ENCODE assay signal across 15 mouse cellular contexts in the genomic region with DNA sequence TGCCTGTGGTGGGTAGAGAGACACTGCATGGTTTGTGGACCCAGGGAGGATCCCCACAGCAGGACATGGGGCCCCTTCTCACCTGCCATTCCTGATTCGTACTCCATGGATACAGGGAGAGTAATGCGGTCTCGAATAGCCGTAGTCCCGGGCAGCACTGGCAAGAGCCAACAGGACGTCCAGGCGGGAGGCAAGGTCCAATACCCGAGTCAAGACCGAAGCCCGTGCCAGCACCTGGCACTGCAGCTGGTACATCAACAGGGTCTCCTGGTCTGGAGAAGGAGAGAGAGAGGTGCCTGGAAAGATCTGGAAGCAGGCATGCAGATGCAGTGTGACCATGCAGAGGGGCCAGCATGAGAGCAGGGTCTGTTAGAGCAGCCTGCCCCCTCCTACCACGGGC. TPM values are rescaled to one million over a fixed set of nuclear protein-coding genes. Genes with fewer than 3 reads are reported as not detected.
"Had no signal": no experiment of that assay in that cellular context is flagged by ENCODE, and none has a peak within 500 bp of the region (broad histone marks: within the 10 kb centered on the region; RNA-seq: fewer than 3 reads in every experiment).

No protein-coding gene starts in this region.

- H3K9ac ChIP-seq: kidney, embryonic 15.5 days; limb, embryonic 15.5 days; liver, embryonic 13.5 days; neural tube, embryonic 15.5 days had no signal

- H3K9me3 ChIP-seq: kidney, embryonic 15.5 days; limb, embryonic 15.5 days; liver, embryonic 13.5 days; neural tube, embryonic 15.5 days had no signal

- H3K36me3 ChIP-seq: kidney, embryonic 15.5 days; limb, embryonic 15.5 days; liver, embryonic 13.5 days; neural tube, embryonic 15.5 days had no signal

- H3K27ac ChIP-seq: kidney, embryonic 15.5 days; limb, embryonic 15.5 days; liver, embryonic 13.5 days; neural tube, embryonic 15.5 days; stomach, postnatal 0 days had no signal

- H3K4me3 ChIP-seq: kidney, embryonic 15.5 days; limb, embryonic 15.5 days; liver, embryonic 13.5 days; myocyte; neural tube, embryonic 15.5 days had no signal

- DNase-seq: kidney, postnatal 14 days; left cerebral cortex, postnatal 4 days; liver, embryonic 13.5 days; lung, adult 18-20 months; midbrain, embryonic 14.5 days; right cerebral cortex, adult 18-20 months; right cerebral cortex, postnatal 25 days; thymus, adult 2 months; thymus, postnatal 25 days had no signal

- H3K4me2 ChIP-seq: kidney, embryonic 15.5 days; limb, embryonic 15.5 days; liver, embryonic 13.5 days; neural tube, embryonic 15.5 days had no signal

- H3K27me3 ChIP-seq: kidney, embryonic 15.5 days; limb, embryonic 15.5 days; liver, embryonic 13.5 days; neural tube, embryonic 15.5 days had no signal

RNA-seq across cellular contexts. Expression of gene Sapcd1, which starts 3.5 kb away (rescaled TPM):
- total RNA-seq: left cerebral cortex, adult 18-20 months had no signal
